Mouse (Mus musculus): ENCODE measurements at regions not wholly inside any gene's neighbourhood (a gene's known extent, or its start where the extent isn't known, plus 50 kb on each side); places are given as distances from the start of the nearest gene placed in this dataset.

DNA sequence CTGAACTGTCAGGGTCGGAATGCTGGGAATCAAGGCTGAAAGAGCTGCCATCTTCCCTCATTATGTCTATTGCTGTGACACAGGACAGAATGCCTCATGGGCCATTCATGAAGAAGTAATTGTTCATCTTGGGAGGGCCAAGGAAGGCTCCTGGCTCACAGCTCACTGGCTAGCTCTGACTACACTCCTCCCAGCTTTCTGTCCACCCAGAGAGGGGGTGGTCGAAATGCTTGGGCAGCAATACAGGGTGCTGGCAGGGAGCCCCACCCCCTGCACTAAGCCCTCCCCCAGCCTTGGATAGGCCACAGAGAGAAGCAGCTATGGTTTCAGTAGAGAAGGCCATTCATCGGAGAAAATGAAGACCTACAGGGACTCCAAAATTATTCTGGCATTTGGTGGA lies 192.2 kb upstream of the Prok2 start:
- TF ChIP-seq TAL1 (IDR thresholded peaks at IDR 0.05; ENCODE audit: low read length) (no peak), GABPA (IDR thresholded peaks at IDR 0.05; ENCODE audit: low read depth, low read length) (no peak), GATA1 (IDR thresholded peaks at IDR 0.05; ENCODE audit: low read depth, low read length) (no peak), TBP (IDR thresholded peaks at IDR 0.05; ENCODE audit: low read depth, low read length) (no peak), MYC (IDR thresholded peaks at IDR 0.05; ENCODE audit: low read depth, low read length) (no peak), POLR2A (IDR thresholded peaks at IDR 0.05; ENCODE audit: control insufficient read depth in 1 of 2, insufficient read depth in 1 of 2, low read depth in 1 of 2, low read length in 2 of 2, poor library complexity in 1 of 2) (no peak), SMC3 (IDR thresholded peaks at IDR 0.05; ENCODE audit: low read depth, low read length) (no peak), CTCF (IDR thresholded peaks at IDR 0.05 in 2 of 3, conservative IDR thresholded peaks at IDR 0.05 in 1 of 3; ENCODE audit: control insufficient read depth in 1 of 3, insufficient read depth in 1 of 3, low read depth in 2 of 3, low read length in 3 of 3, poor library complexity in 1 of 3, severe bottlenecking in 1 of 3) (no peak), ZC3H11A (IDR thresholded peaks at IDR 0.05; ENCODE audit: low read depth, low read length) (no peak), ZNF384 (IDR thresholded peaks at IDR 0.05; ENCODE audit: low read depth, low read length) (no peak), MAZ (IDR thresholded peaks at IDR 0.05; ENCODE audit: low read depth, low read length) (no peak), BHLHE40 (IDR thresholded peaks at IDR 0.05; ENCODE audit: borderline replicate concordance, low read depth, low read length) (no peak), RCOR1 (IDR thresholded peaks at IDR 0.05; ENCODE audit: low read depth, low read length) (no peak)

Measured in MEL (cell line).